Mouse (Mus musculus): ENCODE measurements around the gene S100a13. TPM values are rescaled to one million over a fixed set of nuclear protein-coding genes. Genes with fewer than 3 reads are reported as not detected.
A peak's percentile ranks its signal among the peaks of the same experiment; 100 is the strongest.

S100a13 gene
- polyA plus RNA-seq, 1 experiment from 2014 or later: 36.3 TPM

GRCm38 (mm10) chr3:90509747-90510123, 4.5 kb upstream of the S100a13 start:
- H3K27ac ChIP-seq: peak overlapping the region; percentile 61
- H3K4me2 ChIP-seq (replicated peaks): peak overlapping the region; percentile 61
- no peaks in the 10 kb centered on the region for H3K27me3 ChIP-seq (replicated peaks)
- peak; percentile 6 for ATAC-seq
- H3K9me3 ChIP-seq: no peaks in the 10 kb centered on the region
- WGBS: 18% methylated on average over 2 of the region's 2 CpGs
- H3K4me1 ChIP-seq (replicated peaks): peaks cover 21% of the 10 kb centered on the region
- peak overlapping the region; percentile 97 for H3K4me3 ChIP-seq (replicated peaks)
- H3K36me3 ChIP-seq: peaks cover 8% of the 10 kb centered on the region; the same call in 1 of the 2 replicates
- no peak overlapping the region for H3K9ac ChIP-seq

GRCm38 (mm10) chr3:90512276-90512675, 2.0 kb upstream of the S100a13 start:
- H3K4me3 ChIP-seq (replicated peaks): no peak overlapping the region
- ATAC-seq: no peak
- H3K9me3 ChIP-seq: no peaks in the 10 kb centered on the region
- peaks cover 29% of the 10 kb centered on the region for H3K4me1 ChIP-seq (replicated peaks)
- H3K9ac ChIP-seq: no peak overlapping the region
- no peak overlapping the region for H3K27ac ChIP-seq
- no peak overlapping the region for H3K4me2 ChIP-seq (replicated peaks)
- H3K36me3 ChIP-seq: no peaks in the 10 kb centered on the region
- 85% methylated on average over 5 of the region's 5 CpGs for WGBS
- H3K27me3 ChIP-seq (replicated peaks): no peaks in the 10 kb centered on the region

- Histone ChIP-seq H3K27ac (no peak overlapping the region), H3K4me3 (replicated peaks) (peak overlapping the region; percentile 43; the same call in 1 of the 2 replicates), H3K27me3 (replicated peaks) (no peaks in the 10 kb centered on the region), H3K9me3 (no peaks in the 10 kb centered on the region), H3K9ac (peak overlapping the region; percentile 51; the same call in 1 of the 2 replicates), H3K4me2 (replicated peaks) (peak overlapping the region; percentile 87), H3K4me1 (replicated peaks) (peaks cover 21% of the 10 kb centered on the region), H3K36me3 (no peaks in the 10 kb centered on the region)
- 77% methylated on average over 9 of the region's 9 CpGs for WGBS
- ATAC-seq: no peak
Measured at GRCm38 (mm10) chr3:90512948-90513642, 1.1 kb upstream of the S100a13 start.

- Histone ChIP-seq H3K4me3 (replicated peaks) (peak overlapping the region; percentile 43), H3K4me2 (replicated peaks) (peak overlapping the region; percentile 87), H3K36me3 (no peaks in the 10 kb centered on the region), H3K9me3 (no peaks in the 10 kb centered on the region), H3K4me1 (replicated peaks) (peaks cover 19% of the 10 kb centered on the region), H3K27ac (peak overlapping the region; percentile 67), H3K9ac (peak overlapping the region; percentile 51), H3K27me3 (replicated peaks) (no peaks in the 10 kb centered on the region)
- ATAC-seq: peak; percentile 88
- WGBS: 0% methylated on average over 10 of the region's 10 CpGs
Measured at GRCm38 (mm10) chr3:90514691-90515090, 456 bp downstream of the S100a13 start.

GRCm38 (mm10) chr3:90515242-90515641, 1.0 kb downstream of the S100a13 start:
- Histone ChIP-seq H3K27ac (no peak overlapping the region; the same call in 1 of the 2 replicates), H3K9me3 (no peaks in the 10 kb centered on the region)
- 29% methylated on average over 1 of the region's 1 CpGs for WGBS

GRCm38 (mm10) chr3:90515789-90516188, 1.6 kb downstream of the S100a13 start:
- Histone ChIP-seq H3K4me2 (replicated peaks) (peak overlapping the region; percentile 87; the same call in 1 of the 2 replicates), H3K9ac (no peak overlapping the region), H3K27ac (no peak overlapping the region), H3K9me3 (no peaks in the 10 kb centered on the region), H3K4me1 (replicated peaks) (peaks cover 19% of the 10 kb centered on the region), H3K4me3 (replicated peaks) (no peak overlapping the region), H3K27me3 (replicated peaks) (no peaks in the 10 kb centered on the region), H3K36me3 (no peaks in the 10 kb centered on the region)
- 90% methylated on average over 4 of the region's 4 CpGs for WGBS
- no peak for ATAC-seq

More at GRCm38 (mm10) chr3:90515242-90515641, 1.0 kb downstream of the S100a13 start:
- H3K4me2 ChIP-seq (replicated peaks): peak overlapping the region; percentile 87
- peaks cover 19% of the 10 kb centered on the region for H3K4me1 ChIP-seq (replicated peaks)
- H3K9ac ChIP-seq: peak overlapping the region; percentile 51; the same call in 1 of the 2 replicates
- no peaks in the 10 kb centered on the region for H3K36me3 ChIP-seq
- peak; percentile 18 for ATAC-seq
- H3K27me3 ChIP-seq (replicated peaks): no peaks in the 10 kb centered on the region
- peak overlapping the region; percentile 43 for H3K4me3 ChIP-seq (replicated peaks)

GRCm38 (mm10) chr3:90517711-90518110, 3.5 kb downstream of the S100a13 start:
- Histone ChIP-seq H3K27me3 (replicated peaks) (no peaks in the 10 kb centered on the region), H3K4me2 (replicated peaks) (no peak overlapping the region), H3K4me1 (replicated peaks) (peaks cover 19% of the 10 kb centered on the region), H3K4me3 (replicated peaks) (no peak overlapping the region), H3K36me3 (no peaks in the 10 kb centered on the region), H3K27ac (no peak overlapping the region), H3K9me3 (no peaks in the 10 kb centered on the region), H3K9ac (no peak overlapping the region)
- WGBS: 75% methylated on average over 4 of the region's 4 CpGs
- no peak for ATAC-seq

- Histone ChIP-seq H3K27ac (0 out of 2 replicates have a peak overlapping the region, but pooled peaks have one; percentile 17), H3K4me3 (replicated peaks) (no peak overlapping the region), H3K9ac (no peak overlapping the region), H3K36me3 (no peaks in the 10 kb centered on the region), H3K9me3 (no peaks in the 10 kb centered on the region), H3K4me1 (replicated peaks) (peaks cover 7% of the 10 kb centered on the region; the same call in 1 of the 2 replicates), H3K4me2 (replicated peaks) (no peak overlapping the region), H3K27me3 (replicated peaks) (no peaks in the 10 kb centered on the region)
- ATAC-seq: 0 out of 2 replicates have a peak, but pooled peaks have one; percentile 27
- WGBS: 61% methylated on average over 4 of the region's 4 CpGs
Measured at GRCm38 (mm10) chr3:90525421-90525820, 11.2 kb downstream of the S100a13 start.

- Histone ChIP-seq H3K4me2 (replicated peaks) (no peak overlapping the region), H3K9ac (no peak overlapping the region)
- ATAC-seq: peak; percentile 36
Measured at GRCm38 (mm10) chr3:90526076-90526475, 11.8 kb downstream of the S100a13 start.

GRCm38 (mm10) chr3:90526580-90526979, 12.3 kb downstream of the S100a13 start, which contains the start of gene S100a14:
Gene S100a14 (plus strand): TSS chr3:90526856.
- Histone ChIP-seq H3K27me3 (replicated peaks) (no peaks in the 10 kb centered on the region), H3K9ac (no peak within 1 kb of the TSS), H3K4me2 (replicated peaks) (peak within 1 kb of the TSS; percentile 27; the same call in 1 of the 2 replicates), H3K27ac (0 out of 2 replicates have a peak within 1 kb of the TSS, but pooled peaks have one; percentile 17), H3K4me3 (replicated peaks) (no peak within 1 kb of the TSS), H3K36me3 (no peaks in the 10 kb centered on the region), H3K9me3 (no peaks in the 10 kb centered on the region), H3K4me1 (replicated peaks) (peaks cover 7% of the 10 kb centered on the region; the same call in 1 of the 2 replicates)
- peak; percentile 98 for ATAC-seq
- WGBS: 48% methylated on average over 5 of the region's 5 CpGs

More at GRCm38 (mm10) chr3:90526076-90526475, 11.8 kb downstream of the S100a13 start:
- H3K27me3 ChIP-seq (replicated peaks): no peaks in the 10 kb centered on the region
- 0 out of 2 replicates have a peak overlapping the region, but pooled peaks have one; percentile 17 for H3K27ac ChIP-seq
- peaks cover 7% of the 10 kb centered on the region; the same call in 1 of the 2 replicates for H3K4me1 ChIP-seq (replicated peaks)
- no peak overlapping the region for H3K4me3 ChIP-seq (replicated peaks)
- no peaks in the 10 kb centered on the region for H3K9me3 ChIP-seq
- WGBS: 62% methylated on average over 2 of the region's 2 CpGs
- no peaks in the 10 kb centered on the region for H3K36me3 ChIP-seq

GRCm38 (mm10) chr3:90527291-90527873, 13.1 kb downstream of the S100a13 start:
- Histone ChIP-seq H3K9me3 (no peaks in the 10 kb centered on the region), H3K36me3 (no peaks in the 10 kb centered on the region), H3K27me3 (replicated peaks) (no peaks in the 10 kb centered on the region), H3K4me2 (replicated peaks) (no peak overlapping the region), H3K4me3 (replicated peaks) (no peak overlapping the region), H3K27ac (no peak overlapping the region), H3K4me1 (replicated peaks) (peaks cover 7% of the 10 kb centered on the region; the same call in 1 of the 2 replicates), H3K9ac (no peak overlapping the region)
- 84% methylated on average over 7 of the region's 7 CpGs for WGBS
- ATAC-seq: no peak

- no peaks in the 10 kb centered on the region for H3K27me3 ChIP-seq (replicated peaks)
- H3K27ac ChIP-seq: no peak overlapping the region
- H3K9ac ChIP-seq: 0 out of 2 replicates have a peak overlapping the region, but pooled peaks have one; percentile 3
- H3K9me3 ChIP-seq: no peaks in the 10 kb centered on the region
- no peak for ATAC-seq
- H3K4me1 ChIP-seq (replicated peaks): peaks cover under 1% of the 10 kb centered on the region; the same call in 1 of the 2 replicates
- H3K4me3 ChIP-seq (replicated peaks): no peak overlapping the region
- no peak overlapping the region for H3K4me2 ChIP-seq (replicated peaks)
- no peaks in the 10 kb centered on the region for H3K36me3 ChIP-seq
- WGBS: 54% methylated on average over 5 of the region's 5 CpGs
Measured at GRCm38 (mm10) chr3:90531713-90532112, 17.5 kb downstream of the S100a13 start.
